Mouse (Mus musculus) CH12.LX (cell line): ENCODE data around the gene Ndufb8. TPM values are rescaled to one million over a fixed set of nuclear protein-coding genes. Genes with fewer than 3 reads are reported as not detected.

Source experiments
- DNase-seq: peaks from one replicate; pipeline ENCODE4 v3.0.0-alpha.2; 2013; ENCODE audit errors: extremely low read depth
- H3K27ac ChIP-seq: 2 replicates; pipeline ENCODE4 v1.5.1; 2012; ENCODE audit warnings: low read depth, mild to moderate bottlenecking, control low read depth, moderate library complexity; ENCODE audit not compliant: insufficient read depth
- H3K27me3 ChIP-seq: replicated peaks from 2 replicates; pipeline ENCODE3; 2012; ENCODE audit warnings: inconsistent platforms
- H3K36me3 ChIP-seq, 2 experiments: replicated peaks in 1 of 2; 2 replicates each; pipeline versions ENCODE3 to v1.6.1; 2012; ENCODE audit warnings: inconsistent platforms in 1 of 2, low read length in 1 of 2, mild to moderate bottlenecking in 1 of 2, mixed read lengths in 1 of 2, moderate library complexity in 1 of 2; ENCODE audit not compliant: control insufficient read depth in 1 of 2, insufficient read depth in 1 of 2
- H3K4me1 ChIP-seq, 2 experiments: 2 replicates each; pipeline ENCODE4 v1.6.1; 2012; ENCODE audit warnings: inconsistent platforms in 1 of 2, moderate library complexity in 1 of 2; ENCODE audit not compliant: insufficient read depth in 2 of 2, control insufficient read depth in 1 of 2
- H3K4me2 ChIP-seq: 2 replicates; pipeline ENCODE4 v1.6.1; 2012; ENCODE audit warnings: low read depth, mild to moderate bottlenecking, control low read depth; ENCODE audit not compliant: poor library complexity, insufficient read depth, severe bottlenecking
- H3K4me3 ChIP-seq, 3 experiments: fragments of 150-350 bp in 1 of 3; sonication (generic) in 1 of 3; replicated peaks in 1 of 3; 2 replicates each; pipeline versions ENCODE3 to v1.5.1; 2011 to 2012; ENCODE audit warnings: low read depth in 2 of 3, low read length in 2 of 3, mild to moderate bottlenecking in 2 of 3, moderate library complexity in 2 of 3, control low read depth in 1 of 3, improper control_type of control experiment in 1 of 3, inconsistent platforms in 1 of 3, mixed read lengths in 1 of 3; ENCODE audit not compliant: poor library complexity in 1 of 3
- H3K79me2 ChIP-seq: replicated peaks from 2 replicates; pipeline ENCODE4 v1.6.1; 2012; ENCODE audit warnings: mild to moderate bottlenecking, moderate library complexity; ENCODE audit not compliant: control insufficient read depth, poor library complexity, insufficient read depth, severe bottlenecking; ENCODE audit errors: extremely low read depth
- H3K9ac ChIP-seq: 2 replicates; pipeline ENCODE4 v1.6.1; 2012; ENCODE audit warnings: low read depth, mild to moderate bottlenecking, control low read depth, moderate library complexity; ENCODE audit not compliant: insufficient read depth
- H3K9me3 ChIP-seq: replicated peaks from 2 replicates; pipeline ENCODE3; 2012; ENCODE audit warnings: low read length, inconsistent platforms, mixed read lengths
- HCFC1 ChIP-seq: IDR thresholded peaks from 2 replicates; pipeline ENCODE4 v1.6.1; 2012; ENCODE audit warnings: low read depth, mild to moderate bottlenecking, inconsistent platforms, low read length, improper control_type of control experiment
- KAT2A ChIP-seq: IDR thresholded peaks from 2 replicates; pipeline ENCODE4 v1.6.1; 2012; ENCODE audit warnings: low read length, improper control_type of control experiment, inconsistent platforms; ENCODE audit not compliant: insufficient replicate concordance
- MEF2A ChIP-seq: IDR thresholded peaks from 2 replicates; pipeline ENCODE4 v1.6.1; 2014; ENCODE audit warnings: low read depth, mild to moderate bottlenecking, inconsistent platforms, low read length, improper control_type of control experiment, borderline replicate concordance
- MYC ChIP-seq: IDR thresholded peaks from 2 replicates; pipeline ENCODE4 v1.6.1; 2011; ENCODE audit warnings: low read depth, mild to moderate bottlenecking, improper control_type of control experiment, low read length
- RCOR1 ChIP-seq: conservative IDR thresholded peaks from 2 replicates; pipeline ENCODE4 v1.6.1; 2012; ENCODE audit warnings: low read depth, mild to moderate bottlenecking, inconsistent platforms, low read length, improper control_type of control experiment
- SIN3A ChIP-seq: IDR thresholded peaks from 2 replicates; pipeline ENCODE4 v1.6.1; 2012; ENCODE audit warnings: low read length, improper control_type of control experiment, inconsistent platforms
- SMC3 ChIP-seq: IDR thresholded peaks from 2 replicates; pipeline ENCODE4 v1.6.1; 2011; ENCODE audit warnings: low read depth, low read length, improper control_type of control experiment
- dilution Hi-C: fragments of 300-500 bp; cut with MboI; formaldehyde crosslinking; loops from 2 replicates; pipeline ENCODE4 v1.14.3; 2020; ENCODE audit warnings: low sequenced_read_pairs; ENCODE audit not compliant: extremely low pct_unique_long_range_greater_than_20kb, extremely low pct_ligation_motif_present
- in situ Hi-C: fragments of 300-500 bp; cut with MboI; formaldehyde crosslinking; loops from 3 replicates; pipeline ENCODE4 v1.14.3; 2019; ENCODE audit warnings: low sequenced_read_pairs, low pct_ligation_motif_present, low pct_unique_long_range_greater_than_20kb, mixed read lengths
- polyA plus RNA-seq: library from polyadenylated mRNA; unstranded; fragments of >175 nt; gene quantifications from 2 replicates; pipeline ENCODE4 v1.2.1, GENCODE M21; 2012; ENCODE audit warnings: low read depth; ENCODE audit not compliant: insufficient read length
- total RNA-seq, 2 experiments: library from RNA; depleted of rRNA; stranded (reverse); fragments of 300-350 nt in 1 of 2; fragments of >200 nt in 1 of 2; gene quantifications; 2 replicates each; pipeline ENCODE4 v1.2.3; 2012 to 2014

The Ndufb8 gene
- total and polyA plus RNA-seq, 3 experiments = 321 to 383 (median 354) TPM

- Histone ChIP-seq H3K27me3 (peaks cover 10% of the 10 kb centered on the region), H3K27ac (no peak overlapping the region)
Observed at GRCm38 (mm10) chr19:44498936-44499335, 56.3 kb downstream of the Ndufb8 start.

More at GRCm38 (mm10) chr19:44498936-44499335, 56.3 kb downstream of the Ndufb8 start:
- Histone ChIP-seq H3K4me3 (no peak overlapping the region), H3K9me3 (no peaks in the 10 kb centered on the region), H3K79me2 (no peaks in the 10 kb centered on the region), H3K36me3 (no peaks in the 10 kb centered on the region), H3K4me2 (no peak overlapping the region), H3K9ac (no peak overlapping the region), H3K4me1 (peaks cover 12 to 44% of the 10 kb centered on the region in 2 experiments)
- dilution Hi-C loops = no loop called here
- in situ Hi-C loops = no loop called here
- TF ChIP-seq SIN3A (no peak), RCOR1 (no peak), KAT2A (no peak), MEF2A (no peak), SMC3 (no peak), MYC (no peak), HCFC1 (no peak)
- no peak for DNase-seq

Other genes starting within 250 kb of the Ndufb8 start
- gene Scd4, start 222.3 kb downstream of the Ndufb8 start, total RNA-seq (2012; rRNA removed) = 0.08 TPM in 1 of 2 replicates, not detected in the other
- gene Scd4, start 222.3 kb downstream of the Ndufb8 start, total RNA-seq (2014; rRNA removed) = 0.18 TPM in 1 of 2 replicates, not detected in the other
- gene Scd4, start 222.3 kb downstream of the Ndufb8 start, polyA plus RNA-seq = 0.10 and 0.11 TPM in 2 replicates
- gene Scd1, start 147.6 kb downstream of the Ndufb8 start, total RNA-seq (2012; rRNA removed) = 202 and 225 TPM in 2 replicates
- gene Scd1, start 147.6 kb downstream of the Ndufb8 start, total RNA-seq (2014; rRNA removed) = 240 and 314 TPM in 2 replicates
- 203 and 244 TPM in 2 replicates for gene Scd1, start 147.6 kb downstream of the Ndufb8 start, polyA plus RNA-seq
- gene Wnt8b, start 62.0 kb downstream of the Ndufb8 start, total RNA-seq (2012; rRNA removed) = not detected in 2 replicates
- not detected in 2 replicates for gene Wnt8b, start 62.0 kb downstream of the Ndufb8 start, total RNA-seq (2014; rRNA removed)
- 0.07 TPM in 1 of 2 replicates, not detected in the other for gene Wnt8b, start 62.0 kb downstream of the Ndufb8 start, polyA plus RNA-seq
- gene Sec31b, start 9.6 kb downstream of the Ndufb8 start, total RNA-seq (2012; rRNA removed) = 0.17 TPM in 2 replicates
- 0.19 and 0.34 TPM in 2 replicates for gene Sec31b, start 9.6 kb downstream of the Ndufb8 start, total RNA-seq (2014; rRNA removed)
- 0.64 and 1.1 TPM in 2 replicates for gene Sec31b, start 9.6 kb downstream of the Ndufb8 start, polyA plus RNA-seq
- gene Gm20538, start 2.6 kb downstream of the Ndufb8 start, total RNA-seq (2012; rRNA removed) = 1.7 TPM in 1 of 2 replicates, not detected in the other
- not detected in 2 replicates for gene Gm20538, start 2.6 kb downstream of the Ndufb8 start, total RNA-seq (2014; rRNA removed)
- not detected in 2 replicates for gene Gm20538, start 2.6 kb downstream of the Ndufb8 start, polyA plus RNA-seq
- 12.9 and 13.5 TPM in 2 replicates for gene Hif1an, start 7.4 kb upstream of the Ndufb8 start, total RNA-seq (2012; rRNA removed)
- gene Hif1an, start 7.4 kb upstream of the Ndufb8 start, total RNA-seq (2014; rRNA removed) = 7.2 and 8.3 TPM in 2 replicates
- 26.8 and 29.2 TPM in 2 replicates for gene Hif1an, start 7.4 kb upstream of the Ndufb8 start, polyA plus RNA-seq
- gene Pax2, start 200.6 kb upstream of the Ndufb8 start, total RNA-seq (2012; rRNA removed) = not detected in 2 replicates
- gene Pax2, start 200.6 kb upstream of the Ndufb8 start, total RNA-seq (2014; rRNA removed) = not detected in 2 replicates
- not detected in 2 replicates for gene Pax2, start 200.6 kb upstream of the Ndufb8 start, polyA plus RNA-seq